Mouse (Mus musculus) liver, adult 2 months (tissue): Measurements from ENCODE around the gene Gabbr1. TPM values are rescaled to one million over a fixed set of nuclear protein-coding genes. Genes with fewer than 3 reads are reported as not detected.
A peak's percentile ranks its signal among the peaks of the same experiment; 100 is the strongest.

Source experiments
- DNase-seq: peaks from one replicate; pipeline ENCODE4 v3.0.0-alpha.2; 2011; ENCODE audit warnings: low read depth, low spot score; ENCODE audit errors: extremely low read depth
- H3K27ac ChIP-seq: fragments of 200-500 bp; replicated peaks from 2 replicates; pipeline ENCODE4 v1.5.1; 2012; ENCODE audit warnings: low read depth, mild to moderate bottlenecking, control low read depth, inconsistent platforms, low read length; ENCODE audit not compliant: insufficient read depth
- H3K27me3 ChIP-seq: fragments of 200-500 bp; 2 replicates; pipeline ENCODE4 v1.6.1; 2012; ENCODE audit warnings: mild to moderate bottlenecking, moderate library complexity, low read length, inconsistent platforms; ENCODE audit not compliant: control insufficient read depth, insufficient read depth
- H3K36me3 ChIP-seq: fragments of 200-500 bp; 2 replicates; pipeline ENCODE4 v1.6.1; 2012; ENCODE audit warnings: low read length, inconsistent platforms; ENCODE audit not compliant: control insufficient read depth, insufficient read depth
- H3K4me1 ChIP-seq: fragments of 200-500 bp; 2 replicates; pipeline ENCODE4 v1.6.1; 2011; ENCODE audit warnings: low read length; ENCODE audit not compliant: control insufficient read depth, insufficient read depth
- H3K4me3 ChIP-seq: fragments of 200-500 bp; 2 replicates; pipeline ENCODE4 v1.5.1; 2011; ENCODE audit warnings: low read depth, mild to moderate bottlenecking, control low read depth, low read length, moderate library complexity; ENCODE audit not compliant: insufficient read depth
- H3K79me2 ChIP-seq: fragments of 200-500 bp; 2 replicates; pipeline ENCODE4 v1.6.1; 2012; ENCODE audit warnings: inconsistent platforms, mild to moderate bottlenecking, low read length, moderate library complexity; ENCODE audit not compliant: control insufficient read depth, insufficient read depth
- H3K9ac ChIP-seq: fragments of 200-500 bp; 2 replicates; pipeline ENCODE4 v1.6.1; 2012; ENCODE audit warnings: low read depth, mild to moderate bottlenecking, control low read depth, inconsistent platforms, low read length
- CTCF ChIP-seq: fragments of 200-500 bp; IDR thresholded peaks from 2 replicates; pipeline ENCODE4 v1.5.1; 2011; ENCODE audit warnings: low read depth, low read length, control low read depth
- POLR2A ChIP-seq: fragments of 200-500 bp; IDR thresholded peaks from 2 replicates; pipeline ENCODE4 v1.6.1; 2011; ENCODE audit warnings: low read length, control low read depth; ENCODE audit not compliant: insufficient read depth; ENCODE audit errors: extremely low read depth
- WGBS: fragments of 180-500 bp; shearing (Covaris S2); methylation state at CpG from one replicate; pipeline ENCODE4 v1.1.7; 2018; 5-methylcytosine and 5-hydroxymethylcytosine counted together
- polyA plus RNA-seq: library from polyadenylated mRNA; depleted of rRNA; stranded (reverse); fragments of >200 nt; gene quantifications from 2 replicates; pipeline ENCODE4 v1.2.3, GENCODE M21; 2012; rRNA removed
- total RNA-seq: library from RNA; depleted of rRNA; stranded (reverse); fragments of >200 nt; gene quantifications from 2 replicates; pipeline ENCODE4 v1.2.3, GENCODE M21; 2014; rRNA removed

Gene Gabbr1
- total RNA-seq = 1.2 and 1.9 TPM in 2 replicates
- polyA plus RNA-seq = 1.4 and 3.2 TPM in 2 replicates

DNA sequence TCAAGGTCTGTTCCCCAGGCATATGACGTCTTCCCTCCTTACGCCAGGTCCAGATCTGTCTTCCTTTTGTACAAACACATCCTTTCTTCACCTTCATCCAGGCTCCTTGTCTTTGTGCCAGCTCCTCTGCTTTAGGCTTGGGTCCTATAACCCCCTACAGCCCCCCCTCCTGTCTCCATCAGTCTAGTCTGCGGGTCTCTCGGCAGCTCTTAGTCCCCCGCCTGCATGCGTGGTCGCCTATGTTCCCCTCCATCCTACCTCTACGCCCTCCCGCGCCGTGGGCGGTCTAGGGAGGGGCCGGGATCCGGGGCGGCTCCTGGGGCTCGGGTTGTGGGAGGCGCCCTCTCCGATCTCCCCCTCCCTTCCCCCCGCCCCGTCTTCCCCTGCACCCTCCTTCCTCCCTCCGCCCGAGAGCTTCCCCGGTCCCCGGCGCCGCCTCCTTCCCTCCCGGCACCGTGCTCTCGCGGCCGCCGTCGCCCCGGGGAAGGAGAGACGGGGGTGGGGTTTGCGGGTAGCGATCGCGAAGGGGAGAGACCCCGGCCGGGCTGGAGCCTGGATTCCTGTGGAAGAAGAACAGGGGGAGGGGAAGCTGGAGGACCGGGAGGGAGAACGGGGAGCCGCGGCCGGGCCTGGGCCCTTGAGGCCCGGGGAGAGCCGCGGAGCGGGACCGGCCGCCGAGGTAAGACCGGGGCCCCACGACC lies at the start of gene Gabbr1:
Gabbr1 (plus strand) TSS at position 356 of the 701 bp plus-strand sequence.
- DNase-seq = no peak
- H3K27me3 ChIP-seq = peaks cover 27% of the 10 kb centered on the region

DNA sequence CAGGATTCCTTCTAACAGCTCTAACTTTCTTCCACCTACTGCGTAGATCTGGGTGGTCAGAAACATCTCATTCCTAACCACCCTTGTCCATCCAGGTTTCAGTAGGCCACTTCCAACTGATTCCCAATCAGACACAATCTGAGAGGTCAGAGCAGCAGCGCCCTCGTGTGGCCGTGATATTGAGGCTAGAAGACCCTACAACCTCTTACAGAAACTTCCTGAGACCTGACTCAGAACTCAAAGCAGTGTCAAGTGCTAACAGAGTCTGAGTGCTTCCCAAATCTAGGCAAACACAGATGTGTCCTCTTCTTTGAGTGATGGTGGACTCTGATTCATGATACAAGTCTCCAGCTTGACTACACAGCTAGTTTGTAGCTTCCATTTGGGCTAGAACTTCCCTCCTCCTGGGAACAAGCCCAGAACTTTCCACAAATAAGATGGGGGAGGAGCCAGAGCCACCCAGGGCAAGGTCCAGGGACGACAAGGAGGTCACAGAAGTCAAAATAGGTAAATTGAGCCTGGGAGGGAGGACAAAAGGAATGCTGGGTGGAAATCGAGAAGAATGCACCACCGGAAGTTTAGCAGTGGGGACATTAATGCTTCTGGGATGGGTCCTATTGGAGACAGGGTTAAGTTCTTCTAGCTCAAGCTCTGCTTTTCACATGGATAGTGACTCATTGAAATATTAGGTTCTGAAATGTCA lies 48.6 kb upstream of the Gabbr1 start:
- H3K27ac ChIP-seq = no peak overlapping the region
- 27% methylated on average over 7 of the region's 7 CpGs for WGBS
- H3K27me3 ChIP-seq = no peaks in the 10 kb centered on the region
- H3K36me3 ChIP-seq = no peaks in the 10 kb centered on the region
- no peak overlapping the region for H3K4me3 ChIP-seq
- H3K4me1 ChIP-seq = peaks cover 3% of the 10 kb centered on the region
- no peak overlapping the region for H3K9ac ChIP-seq
- TF ChIP-seq POLR2A = no peak
- TF ChIP-seq CTCF = peak; percentile 76
- no peaks in the 10 kb centered on the region for H3K79me2 ChIP-seq
- peak; percentile 57 for DNase-seq

More for the DNA sequence above, at the start of gene Gabbr1:
- peak within 1 kb of the TSS; percentile 79 for H3K9ac ChIP-seq
- TF ChIP-seq CTCF (no peak), POLR2A (0 out of 2 replicates have a peak, but pooled peaks have one; percentile 4)
- peak within 1 kb of the TSS; percentile 68 for H3K4me3 ChIP-seq
- peaks cover 8% of the 10 kb centered on the region for H3K4me1 ChIP-seq
- H3K27ac ChIP-seq = no peak within 1 kb of the TSS
- WGBS = 4% methylated on average over 43 of the region's 55 CpGs
- H3K36me3 ChIP-seq = no peaks in the 10 kb centered on the region
- H3K79me2 ChIP-seq = no peaks in the 10 kb centered on the region

- no peak for TF ChIP-seq POLR2A
- no peak for TF ChIP-seq CTCF
- H3K36me3 ChIP-seq = no peaks in the 10 kb centered on the region
- WGBS = 58% methylated on average over 2 of the region's 2 CpGs
Measured at GRCm38 (mm10) chr17:36998477-36998876, 47.3 kb upstream of the Gabbr1 start.

DNA sequence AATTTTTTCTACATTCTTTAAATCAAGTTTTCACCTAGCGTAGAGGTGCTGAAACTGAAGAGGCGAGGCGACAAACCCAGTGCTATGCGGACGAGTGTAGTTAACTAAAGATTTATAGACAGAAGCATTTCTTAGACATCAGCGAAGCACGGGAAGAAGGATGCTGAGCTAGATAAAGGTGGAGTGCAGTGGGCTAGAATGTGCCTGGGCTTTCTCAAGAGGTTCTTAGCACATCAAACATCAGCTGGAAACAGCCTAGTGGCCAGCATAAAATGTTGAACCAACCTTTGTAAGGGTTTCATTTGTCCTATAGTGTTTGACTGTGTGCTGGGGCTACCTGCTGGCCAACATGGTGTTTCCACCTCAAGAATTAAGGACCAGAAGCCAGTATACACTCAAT lies 44.9 kb upstream of the Gabbr1 start, which contains the start of gene Zfp57:
Zfp57 (plus strand) TSS at position 301 of the 400 bp plus-strand sequence.
- 95% methylated on average over 7 of the region's 7 CpGs for WGBS
- no peak within 1 kb of the TSS for H3K4me3 ChIP-seq
- no peak within 1 kb of the TSS for H3K9ac ChIP-seq
- H3K27me3 ChIP-seq = 0 out of 2 replicates have a peak, but pooled peaks cover 5% of the 10 kb centered on the region
- H3K4me1 ChIP-seq = peaks cover 3% of the 10 kb centered on the region
- no peak for TF ChIP-seq CTCF
- TF ChIP-seq POLR2A = no peak
- no peaks in the 10 kb centered on the region for H3K36me3 ChIP-seq
- H3K27ac ChIP-seq = no peak within 1 kb of the TSS
- no peaks in the 10 kb centered on the region for H3K79me2 ChIP-seq
- no peak for DNase-seq

More at GRCm38 (mm10) chr17:36998477-36998876, 47.3 kb upstream of the Gabbr1 start:
- Histone ChIP-seq H3K27ac (no peak overlapping the region), H3K4me1 (peaks cover 3% of the 10 kb centered on the region), H3K79me2 (no peaks in the 10 kb centered on the region), H3K4me3 (no peak overlapping the region), H3K27me3 (0 out of 2 replicates have a peak, but pooled peaks cover 5% of the 10 kb centered on the region), H3K9ac (no peak overlapping the region)
- no peak for DNase-seq

DNA sequence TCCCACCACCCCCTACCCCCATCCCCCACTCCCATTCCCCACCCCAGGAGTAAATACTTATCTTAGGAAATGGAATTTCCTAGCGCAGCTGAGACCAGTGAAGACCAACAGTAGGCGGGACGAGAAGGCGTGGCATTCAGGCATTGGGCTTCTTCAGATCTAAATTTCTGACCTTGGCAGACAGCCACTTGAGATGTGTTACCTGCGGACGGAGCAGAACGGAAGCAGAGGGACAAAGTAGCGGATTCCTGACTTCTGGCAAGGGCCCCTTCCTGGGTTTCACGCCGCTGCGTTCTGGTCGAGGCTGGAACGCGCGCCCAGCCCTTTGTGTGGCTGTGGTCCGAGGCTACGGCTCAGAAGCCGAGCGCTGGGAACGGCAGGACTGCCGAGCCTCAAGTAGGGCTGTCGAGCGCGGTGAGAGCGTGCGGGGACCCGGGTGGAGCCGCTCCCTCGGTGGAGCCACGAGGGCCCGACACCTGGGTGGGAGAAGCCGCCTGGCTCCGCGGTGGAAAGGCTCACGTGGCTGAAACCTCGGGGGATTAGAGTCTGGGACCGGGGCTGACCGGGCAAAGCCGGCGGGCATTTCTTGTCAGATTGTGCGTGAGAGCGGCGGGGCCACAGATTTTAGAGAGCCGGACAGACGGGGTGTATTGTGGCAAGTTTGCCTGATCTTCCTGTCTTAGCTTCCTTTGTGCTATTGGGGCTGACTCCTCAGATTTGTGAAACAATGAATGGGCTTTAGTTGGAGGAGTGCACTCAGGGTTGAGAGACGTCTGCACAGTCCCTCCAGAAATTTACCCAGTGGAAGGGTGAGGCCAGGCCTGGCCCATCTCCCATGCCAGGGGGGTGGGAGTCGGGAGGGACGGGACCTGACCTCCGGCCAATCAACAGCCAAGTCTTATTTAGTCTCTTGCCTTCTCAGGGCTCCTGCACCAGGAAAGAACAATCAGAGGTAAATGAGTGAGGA lies 43.1 kb upstream of the Gabbr1 start:
- Histone ChIP-seq H3K27ac (no peak overlapping the region), H3K4me3 (peak overlapping the region; percentile 57), H3K27me3 (0 out of 2 replicates have a peak, but pooled peaks cover 5% of the 10 kb centered on the region), H3K79me2 (no peaks in the 10 kb centered on the region), H3K36me3 (no peaks in the 10 kb centered on the region), H3K9ac (peak overlapping the region; percentile 71), H3K4me1 (no peaks in the 10 kb centered on the region)
- TF ChIP-seq CTCF = no peak
- no peak for TF ChIP-seq POLR2A
- WGBS = 3% methylated on average over 49 of the region's 49 CpGs
- DNase-seq = peak; percentile 22
